Mouse (Mus musculus) cerebellum, postnatal 14 days (tissue): ENCODE data around the gene Cabp7.

Source experiments
- DNase-seq, 2 experiments: peaks; one replicate each; pipeline ENCODE4 v3.0.0; 2021; ENCODE audit warnings: mixed read lengths in 2 of 2

Cabp7 gene

GRCm38 (mm10) chr11:4746733-4747132, at the start of gene Cabp7:
Cabp7 (minus strand) TSS chr11:4746778.
- DNase-seq, result no peak

- no peak for DNase-seq
These were observed 46.4 kb upstream of the Cabp7 start for GRCm38 (mm10) chr11:4793006-4793405.

DNA sequence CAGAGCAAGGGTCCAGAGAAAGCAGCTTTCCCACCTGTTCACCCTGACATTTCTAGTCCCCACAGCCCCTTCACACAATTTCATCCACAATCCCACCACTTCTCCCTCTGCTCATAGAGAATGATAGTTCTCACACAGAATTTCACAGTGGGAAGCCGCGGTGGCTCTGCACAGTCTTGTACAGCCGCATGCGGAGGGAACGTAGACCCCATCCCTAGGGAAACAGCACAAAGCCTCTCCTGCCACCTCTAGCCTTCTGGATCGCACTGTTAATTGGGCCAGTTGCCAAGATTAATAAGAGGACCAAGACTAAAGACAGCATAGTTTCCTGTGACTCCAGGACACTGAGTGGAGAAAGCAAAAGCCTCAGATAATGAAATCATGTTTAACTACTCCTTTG, 45.0 kb upstream of the Cabp7 start:
- no peak for DNase-seq

GRCm38 (mm10) chr11:4789691-4790090, 43.1 kb upstream of the Cabp7 start:
- no peak for DNase-seq

- DNase-seq, result no peak
These were observed 38.1 kb upstream of the Cabp7 start for GRCm38 (mm10) chr11:4784629-4785142.

DNA sequence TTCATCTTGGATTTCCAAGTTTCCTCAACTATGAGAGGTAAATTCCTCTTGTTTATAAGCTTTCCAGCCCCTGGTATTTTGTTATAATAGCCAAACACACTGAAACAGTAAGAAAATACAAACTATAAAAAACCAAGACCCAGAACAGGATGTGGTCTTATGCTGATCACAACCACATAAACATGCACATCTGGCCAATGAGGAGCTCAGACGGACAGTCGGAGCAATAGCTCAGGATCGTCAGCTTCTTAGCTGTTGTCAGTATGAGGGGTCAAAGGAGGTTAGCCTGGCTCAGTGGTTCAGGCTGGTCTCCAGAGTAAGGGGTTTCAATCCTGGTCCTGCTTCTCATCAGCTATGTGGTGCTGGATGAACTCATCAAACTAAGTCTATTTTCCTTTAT, 36.5 kb upstream of the Cabp7 start:
- DNase-seq, result no peak

GRCm38 (mm10) chr11:4780927-4781326, 34.3 kb upstream of the Cabp7 start:
- DNase-seq, result no peak

DNA sequence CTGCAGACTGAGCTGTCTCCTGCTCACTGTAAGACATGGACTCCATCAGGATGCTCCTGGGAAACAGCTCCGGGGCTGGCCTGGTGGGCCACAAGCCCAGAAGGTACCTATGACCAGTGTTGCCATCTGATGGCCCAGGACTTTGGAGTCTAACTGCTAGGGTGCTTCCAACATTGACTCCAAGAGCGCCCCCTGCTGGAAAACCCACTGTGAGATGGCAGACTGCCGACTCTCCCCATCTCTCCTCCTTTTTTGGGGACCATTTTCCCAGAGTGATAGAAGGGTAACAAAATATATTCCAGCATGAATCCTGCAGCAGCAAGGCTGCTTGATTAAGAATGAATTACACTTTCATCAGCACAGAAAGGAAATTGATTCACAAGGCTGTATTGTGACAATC, 26.3 kb upstream of the Cabp7 start:
- DNase-seq, result peak; percentile 75 to 85

DNA sequence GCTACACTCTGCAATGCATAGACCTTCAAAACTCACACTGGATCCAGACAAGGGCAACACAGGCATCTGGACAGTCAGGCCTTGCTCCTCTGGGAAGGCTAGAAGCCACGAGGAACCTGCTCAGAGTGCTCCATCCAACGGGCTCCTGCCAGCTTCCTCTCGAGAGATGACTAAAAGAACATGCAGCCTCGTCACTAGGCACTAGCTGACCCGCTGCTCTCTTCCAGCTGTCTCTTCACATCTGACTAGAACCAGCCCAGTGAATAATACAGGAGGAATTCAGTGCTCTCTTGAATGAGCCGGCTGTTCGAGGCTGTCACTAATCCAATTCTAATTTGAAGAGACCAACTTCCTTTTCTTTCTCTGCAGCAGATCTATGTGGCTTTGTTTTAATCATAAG, 25.2 kb upstream of the Cabp7 start:
- no peak for DNase-seq

DNA sequence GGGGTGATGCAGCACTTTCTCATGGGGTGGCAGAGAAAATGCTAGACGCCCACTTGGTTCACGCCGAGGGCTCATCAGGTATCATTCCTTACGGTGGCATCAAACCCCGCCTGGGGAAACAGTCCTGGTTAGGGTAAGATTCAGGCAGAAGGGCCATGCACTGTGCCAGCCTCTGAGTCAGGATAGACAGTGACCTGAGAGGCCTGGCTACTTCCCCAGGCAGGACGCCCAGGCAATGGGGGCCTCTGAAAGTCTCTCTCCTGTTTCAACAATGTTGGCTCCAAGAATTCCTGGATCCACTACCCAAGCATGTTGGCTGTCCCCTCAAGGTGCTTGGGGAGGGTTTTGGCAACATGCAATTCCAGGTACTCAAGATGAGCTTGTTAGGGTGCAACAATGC, 23.3 kb upstream of the Cabp7 start:
- no peak for DNase-seq

GRCm38 (mm10) chr11:4769293-4769692, 22.7 kb upstream of the Cabp7 start:
- DNase-seq, result no peak

- no peak for DNase-seq
These were observed 21.8 kb upstream of the Cabp7 start for GRCm38 (mm10) chr11:4768399-4768798.

DNA sequence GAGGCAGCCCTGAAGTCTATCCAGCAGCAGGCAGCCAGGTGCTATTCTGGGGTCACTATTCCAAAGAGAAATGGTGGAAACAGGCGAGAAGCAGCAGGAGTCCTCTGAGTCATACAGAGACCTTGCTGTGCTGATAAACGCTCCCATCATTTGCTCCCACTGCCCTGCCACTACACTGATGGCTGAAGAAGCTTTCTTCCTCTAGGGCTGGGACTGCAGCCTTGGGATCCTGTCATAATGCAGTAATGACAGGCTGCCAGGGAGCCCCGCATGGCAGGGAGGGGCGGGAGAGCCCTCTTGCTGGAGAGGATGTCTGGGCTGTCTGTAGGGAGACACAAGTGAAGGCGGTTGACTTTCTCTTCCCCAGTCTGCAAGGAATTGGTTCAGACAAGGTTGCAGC, 17.9 kb upstream of the Cabp7 start:
- no peak for DNase-seq

- DNase-seq, result no peak
These were observed 17.1 kb upstream of the Cabp7 start for GRCm38 (mm10) chr11:4763631-4764030.

DNA sequence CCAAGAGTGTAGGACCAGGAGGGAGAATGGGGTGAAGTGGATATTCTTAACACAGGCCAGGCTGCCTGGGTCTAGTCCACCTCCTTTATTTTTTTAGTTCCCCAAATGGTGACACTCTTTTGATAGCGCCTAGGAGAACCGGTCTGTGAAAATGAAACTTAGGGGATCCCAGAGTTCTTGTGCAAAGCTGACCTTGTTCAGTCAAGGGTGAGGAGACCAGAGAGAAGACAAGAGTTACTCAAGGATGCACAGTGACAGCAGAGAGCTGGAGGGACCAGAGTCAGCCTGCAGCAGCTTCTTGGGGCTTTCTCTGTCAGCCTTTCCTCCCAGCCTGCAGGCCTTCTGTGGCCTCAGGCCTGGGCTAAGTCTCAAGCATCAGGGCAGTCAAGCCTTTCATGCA, 15.9 kb upstream of the Cabp7 start:
- DNase-seq, result no peak

DNA sequence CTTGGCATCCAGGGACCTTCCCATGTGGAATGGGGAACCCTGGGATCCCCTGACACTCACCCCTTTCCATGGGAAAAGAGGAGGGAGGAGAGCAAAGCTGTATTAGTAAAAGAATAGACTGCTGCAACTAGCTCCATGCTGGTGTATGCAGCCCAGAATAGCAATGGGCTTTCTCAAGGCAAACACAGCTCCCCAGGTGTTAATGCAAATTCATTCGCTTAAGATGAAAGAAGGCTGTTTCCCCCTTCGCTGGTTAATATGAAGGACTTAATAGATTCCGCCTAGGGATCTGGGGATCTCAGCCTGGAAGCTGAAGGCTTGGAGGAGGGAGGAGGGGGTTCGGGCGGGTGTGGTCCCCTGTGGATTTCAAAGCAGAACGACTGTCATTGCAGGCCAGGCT, 15.4 kb upstream of the Cabp7 start:
- DNase-seq, result no peak

DNA sequence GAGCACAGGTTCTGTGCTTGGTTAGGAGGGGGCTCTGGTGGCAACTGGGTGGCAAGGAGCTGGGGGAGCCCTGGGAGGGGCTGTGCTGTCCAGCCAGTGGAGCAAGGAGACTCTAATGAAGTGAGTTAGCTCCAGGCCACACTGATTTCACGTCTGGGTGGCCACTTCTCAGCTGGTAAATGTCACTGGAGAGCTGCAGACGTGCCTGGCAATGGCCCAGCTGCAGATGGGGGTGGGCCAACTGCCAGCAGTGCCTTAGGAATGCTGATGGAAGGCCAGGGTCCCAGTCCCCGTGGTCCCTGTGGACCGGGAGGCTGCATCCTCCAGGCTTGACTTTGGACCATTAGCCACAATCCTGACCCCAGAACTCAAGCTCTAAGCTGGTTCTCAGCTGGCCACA, 13.9 kb upstream of the Cabp7 start:
- DNase-seq, result no peak

GRCm38 (mm10) chr11:4757789-4758158, 11.2 kb upstream of the Cabp7 start:
- no peak for DNase-seq

GRCm38 (mm10) chr11:4756984-4757788, 10.6 kb upstream of the Cabp7 start:
- DNase-seq, result no peak

GRCm38 (mm10) chr11:4756460-4756859, 9.9 kb upstream of the Cabp7 start:
- DNase-seq, result no peak

GRCm38 (mm10) chr11:4754867-4755266, 8.3 kb upstream of the Cabp7 start:
- peak; percentile 67 to 71 for DNase-seq

- DNase-seq, result peak in 1 of 2 experiments; percentile 59
These were observed 7.5 kb upstream of the Cabp7 start for GRCm38 (mm10) chr11:4754036-4754435.

- DNase-seq, result no peak
These were observed 6.3 kb upstream of the Cabp7 start for GRCm38 (mm10) chr11:4752836-4753235.

DNA sequence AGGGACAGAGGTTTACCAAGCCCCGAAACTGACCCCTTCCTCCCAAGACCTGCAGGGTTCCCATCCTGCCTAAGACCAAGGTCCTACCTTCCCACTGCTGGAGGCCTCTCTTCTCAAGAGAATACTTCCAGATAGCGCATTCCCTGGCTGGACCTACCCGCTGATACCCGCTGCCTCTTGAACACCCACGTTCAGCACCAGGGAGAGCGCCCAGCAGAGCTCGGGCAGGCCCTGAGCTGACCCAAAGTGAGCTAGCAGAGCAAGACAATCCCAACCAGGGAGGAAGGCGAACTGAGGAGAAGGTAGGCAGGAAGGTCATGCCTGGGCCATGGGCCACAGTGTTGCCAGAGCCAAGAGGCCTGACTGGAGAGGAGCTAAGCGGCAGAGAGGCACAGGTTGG, 3.7 kb upstream of the Cabp7 start:
- DNase-seq, result no peak

DNA sequence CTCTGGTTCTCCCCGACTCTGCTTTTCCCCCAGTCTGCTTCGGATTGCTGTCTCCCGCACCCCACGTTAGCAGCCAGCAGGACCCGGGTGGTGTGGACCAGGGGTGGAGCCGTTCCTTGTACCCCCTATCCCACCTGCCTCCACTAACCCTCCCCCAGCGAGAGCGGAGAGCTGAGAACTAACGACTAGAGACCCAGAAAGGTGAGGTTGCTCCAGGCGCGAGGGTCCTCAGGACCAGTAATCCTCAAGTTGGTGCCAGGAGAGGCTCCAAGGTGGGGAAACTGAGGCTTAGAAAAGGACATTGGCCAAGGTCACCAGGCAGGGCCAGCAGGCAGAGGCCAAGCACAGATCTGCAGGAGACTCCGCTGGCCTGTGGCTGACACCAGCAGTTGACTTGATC, 707 bp upstream of the Cabp7 start:
- no peak for DNase-seq
